Mouse (Mus musculus) myocyte (in vitro differentiated cells): Measurements from ENCODE around the gene Col4a2.

ENCODE experiments used
- CEBPB ChIP-seq: IDR thresholded peaks from 2 replicates; pipeline ENCODE4 v1.6.1; 2011; ENCODE audit warnings: mild to moderate bottlenecking, moderate library complexity; ENCODE audit not compliant: poor library complexity, insufficient read depth, severe bottlenecking
- E2F4 ChIP-seq: IDR thresholded peaks from one replicate; pipeline ENCODE4 v1.6.1; 2011; ENCODE audit warnings: mild to moderate bottlenecking, control low read depth, moderate library complexity; ENCODE audit not compliant: insufficient read depth
- MAX ChIP-seq: IDR thresholded peaks from one replicate; pipeline ENCODE4 v1.6.1; 2011; ENCODE audit warnings: low read depth, mild to moderate bottlenecking, control low read depth
- MYOD1 ChIP-seq, 3 experiments: IDR thresholded peaks; one replicate each; pipeline ENCODE4 v1.6.1; 2011; ENCODE audit warnings: control low read depth in 2 of 3, low read depth in 2 of 3, mild to moderate bottlenecking in 2 of 3, moderate library complexity in 1 of 3; ENCODE audit not compliant: insufficient read length in 2 of 3, control insufficient read depth in 1 of 3
- POLR2A ChIP-seq: IDR thresholded peaks from one replicate; pipeline ENCODE4 v1.6.1; 2011; ENCODE audit warnings: low read depth, mild to moderate bottlenecking, control low read depth, moderate library complexity; ENCODE audit not compliant: insufficient read length
- POLR2AphosphoS2 ChIP-seq: IDR thresholded peaks from one replicate; pipeline ENCODE4 v1.6.1; 2011; ENCODE audit warnings: low read depth, control low read depth; ENCODE audit not compliant: insufficient read length
- REST ChIP-seq: IDR thresholded peaks from one replicate; pipeline ENCODE4 v1.6.1; 2011; ENCODE audit warnings: mild to moderate bottlenecking, control low read depth, moderate library complexity; ENCODE audit not compliant: insufficient read depth, insufficient read length
- SRF ChIP-seq: IDR thresholded peaks from one replicate; pipeline ENCODE4 v1.6.1; 2011; ENCODE audit warnings: low read depth; ENCODE audit not compliant: control insufficient read depth, insufficient read length
- TCF12 ChIP-seq: IDR thresholded peaks from one replicate; pipeline ENCODE4 v1.6.1; 2011; ENCODE audit warnings: mild to moderate bottlenecking, control low read depth; ENCODE audit not compliant: poor library complexity, insufficient read depth, severe bottlenecking
- USF1 ChIP-seq: IDR thresholded peaks from one replicate; pipeline ENCODE4 v1.6.1; 2011; ENCODE audit warnings: low read depth, mild to moderate bottlenecking, control low read depth, moderate library complexity

GRCm38 (mm10) chr8:11394773-11395172, 82.2 kb downstream of the Col4a2 start:
- TF ChIP-seq CEBPB, result no peak
- TF ChIP-seq POLR2A, result no peak
- no peak for TF ChIP-seq POLR2AphosphoS2
- TF ChIP-seq REST, result no peak
- no peak for TF ChIP-seq USF1
- no peak for TF ChIP-seq TCF12
- no peak for TF ChIP-seq MYOD1 (IDR thresholded peaks at IDR 0.05; ENCODE audit: control insufficient read depth in 1 of 3, insufficient read length in 2 of 3, low read depth in 2 of 3)
- TF ChIP-seq MAX, result no peak
- no peak for TF ChIP-seq SRF
- TF ChIP-seq E2F4, result no peak
